Mouse (Mus musculus): ENCODE measurements around the gene Rad54l. TPM values are rescaled to one million over a fixed set of nuclear protein-coding genes. Genes with fewer than 3 reads are reported as not detected.
A peak's percentile ranks its signal among the peaks of the same experiment; 100 is the strongest.

The Rad54l gene
- total and polyA plus RNA-seq, 3 experiments: 3.4 to 56.1 (median 47.0) TPM

DNA sequence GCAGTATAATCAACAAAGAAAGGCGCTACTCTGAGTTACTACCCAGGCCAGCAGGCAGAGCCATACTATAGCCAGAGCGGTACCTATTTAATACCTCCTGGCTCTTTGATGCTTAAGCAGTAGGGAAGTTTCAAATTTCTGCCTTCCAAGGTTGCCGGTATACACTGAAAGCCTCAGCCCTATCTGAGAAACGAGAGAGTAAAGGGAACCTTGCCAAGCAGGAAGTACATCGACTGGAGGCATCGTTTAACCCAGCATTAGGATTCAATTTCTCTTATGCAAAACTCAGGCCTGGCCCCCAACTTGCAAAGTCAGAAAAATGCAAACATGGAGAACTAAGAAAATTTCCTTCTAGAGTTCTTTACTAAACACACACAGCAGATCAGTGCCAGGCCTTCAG is 53.4 kb downstream of the Rad54l start:
- no peak for TF ChIP-seq GATA1 (IDR thresholded peaks at IDR 0.05; ENCODE audit: borderline replicate concordance, low read length)
- no peak for TF ChIP-seq CTCF (IDR thresholded peaks at IDR 0.05; ENCODE audit: low read depth, low read length)
- TF ChIP-seq POLR2AphosphoS5 (IDR thresholded peaks at IDR 0.05; ENCODE audit: insufficient replicate concordance, low read depth, low read length): no peak
- TF ChIP-seq GATA2 (IDR thresholded peaks at IDR 0.05; ENCODE audit: borderline replicate concordance, low read depth, low read length): no peak
- TF ChIP-seq TAL1 (conservative IDR thresholded peaks at IDR 0.05; ENCODE audit: low read depth, low read length): no peak
- Histone ChIP-seq H3K4me3 (ENCODE audit: low read depth, low read length) (no peak overlapping the region), H3K27me3 (ENCODE audit: insufficient read depth, low read length) (no peaks in the 10 kb centered on the region), H3K4me1 (ENCODE audit: insufficient read depth, low read depth, low read length) (peaks cover 15% of the 10 kb centered on the region), H3K36me3 (replicated peaks) (peaks cover 67% of the 10 kb centered on the region), H3K9me3 (replicated peaks) (no peaks in the 10 kb centered on the region)
- DNase-seq (ENCODE audit: low spot score): no peak
- ATAC-seq (ENCODE audit: extremely low read depth, insufficient number of reproducible peaks, low FRiP score, poor library complexity, severe bottlenecking): no peak

DNA sequence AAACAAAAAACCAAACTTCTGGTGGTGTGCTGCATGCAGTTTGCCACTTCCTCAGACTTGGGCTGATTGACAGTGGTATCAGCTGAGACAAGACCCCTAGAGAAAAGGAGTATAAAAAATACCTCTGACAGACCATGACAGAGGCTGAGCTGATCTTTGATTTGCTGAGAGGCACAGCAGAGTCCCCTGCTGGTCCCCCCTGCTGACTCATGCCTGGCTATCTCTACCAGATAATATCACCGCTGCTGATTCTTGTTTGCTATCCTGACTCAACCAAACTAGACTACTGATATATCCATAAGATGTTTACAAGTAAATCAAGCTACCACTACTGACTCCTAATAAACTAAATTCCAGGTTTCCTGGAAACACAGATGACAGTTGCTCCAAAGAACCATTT is 59.6 kb downstream of the Rad54l start:
- H3K27me3 ChIP-seq (ENCODE audit: insufficient read depth, low read length): no peaks in the 10 kb centered on the region
- peaks cover 24% of the 10 kb centered on the region for H3K4me1 ChIP-seq (ENCODE audit: insufficient read depth, low read depth, low read length)
- DNase-seq (ENCODE audit: low spot score) (peak; percentile 26), ATAC-seq (ENCODE audit: extremely low read depth, insufficient number of reproducible peaks, low FRiP score, poor library complexity, severe bottlenecking) (peak; percentile 96)
- H3K9me3 ChIP-seq (replicated peaks): no peaks in the 10 kb centered on the region
- H3K36me3 ChIP-seq (replicated peaks): peaks cover 35% of the 10 kb centered on the region
- H3K4me3 ChIP-seq (ENCODE audit: low read depth, low read length): no peak overlapping the region
- TF ChIP-seq GATA1 (IDR thresholded peaks at IDR 0.05; ENCODE audit: borderline replicate concordance, low read length) (no peak), GATA2 (IDR thresholded peaks at IDR 0.05; ENCODE audit: borderline replicate concordance, low read depth, low read length) (no peak), TAL1 (conservative IDR thresholded peaks at IDR 0.05; ENCODE audit: low read depth, low read length) (no peak), POLR2AphosphoS5 (IDR thresholded peaks at IDR 0.05; ENCODE audit: insufficient replicate concordance, low read depth, low read length) (no peak), CTCF (IDR thresholded peaks at IDR 0.05; ENCODE audit: low read depth, low read length) (no peak)

GRCm38 (mm10) chr4:116059012-116059726 is 64.3 kb downstream of the Rad54l start:
- Histone ChIP-seq H3K4me1 (ENCODE audit: insufficient read depth, low read depth, low read length) (peaks cover 20% of the 10 kb centered on the region), H3K4me3 (ENCODE audit: low read depth, low read length) (no peak overlapping the region), H3K36me3 (replicated peaks) (no peaks in the 10 kb centered on the region), H3K9me3 (replicated peaks) (no peaks in the 10 kb centered on the region), H3K27me3 (ENCODE audit: insufficient read depth, low read length) (no peaks in the 10 kb centered on the region)
- no peak for ATAC-seq (ENCODE audit: extremely low read depth, insufficient number of reproducible peaks, low FRiP score, poor library complexity, severe bottlenecking)
- DNase-seq (ENCODE audit: low spot score): no peak
- TF ChIP-seq GATA2 (IDR thresholded peaks at IDR 0.05; ENCODE audit: borderline replicate concordance, low read depth, low read length) (no peak), POLR2AphosphoS5 (IDR thresholded peaks at IDR 0.05; ENCODE audit: insufficient replicate concordance, low read depth, low read length) (no peak)

DNA sequence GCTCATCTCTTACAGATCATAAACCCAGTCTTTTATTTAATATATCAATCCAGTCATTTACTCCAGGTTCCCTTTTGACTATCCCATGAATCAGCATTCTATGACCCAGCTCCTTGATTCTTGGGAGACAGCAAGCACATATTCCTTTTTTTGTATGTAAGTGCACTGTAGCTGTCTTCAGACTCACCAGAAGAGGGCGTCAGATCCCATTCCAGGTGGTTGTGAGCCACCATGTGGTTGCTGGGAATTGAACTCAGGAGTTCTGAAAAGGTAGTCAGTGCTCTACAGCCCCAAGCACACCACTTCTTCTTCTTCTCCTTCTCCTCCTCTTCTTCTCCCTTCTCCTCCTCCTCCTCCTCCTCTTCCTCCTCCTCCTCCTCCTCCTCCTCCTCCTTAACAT is 65.9 kb downstream of the Rad54l start:
- no peak for ATAC-seq (ENCODE audit: extremely low read depth, insufficient number of reproducible peaks, low FRiP score, poor library complexity, severe bottlenecking)
- Histone ChIP-seq H3K9me3 (replicated peaks) (no peaks in the 10 kb centered on the region), H3K27me3 (ENCODE audit: insufficient read depth, low read length) (no peaks in the 10 kb centered on the region), H3K4me1 (ENCODE audit: insufficient read depth, low read depth, low read length) (peaks cover 16% of the 10 kb centered on the region), H3K4me3 (ENCODE audit: low read depth, low read length) (no peak overlapping the region), H3K36me3 (replicated peaks) (no peaks in the 10 kb centered on the region)
- no peak for TF ChIP-seq CTCF (IDR thresholded peaks at IDR 0.05; ENCODE audit: low read depth, low read length)
- TF ChIP-seq GATA1 (IDR thresholded peaks at IDR 0.05; ENCODE audit: borderline replicate concordance, low read length): no peak
- no peak for TF ChIP-seq TAL1 (conservative IDR thresholded peaks at IDR 0.05; ENCODE audit: low read depth, low read length)
- no peak for TF ChIP-seq GATA2 (IDR thresholded peaks at IDR 0.05; ENCODE audit: borderline replicate concordance, low read depth, low read length)
- TF ChIP-seq POLR2AphosphoS5 (IDR thresholded peaks at IDR 0.05; ENCODE audit: insufficient replicate concordance, low read depth, low read length): no peak
- DNase-seq (ENCODE audit: low spot score): no peak

GRCm38 (mm10) chr4:116053399-116053961 is 70.0 kb downstream of the Rad54l start, which contains the start of gene Nsun4:
Gene Nsun4 (minus strand): TSS chr4:116053876.
- peak within 1 kb of the TSS; percentile 71 for H3K4me3 ChIP-seq (ENCODE audit: low read depth, low read length)
- DNase-seq (ENCODE audit: low spot score): peak; percentile 70
- ATAC-seq (ENCODE audit: extremely low read depth, insufficient number of reproducible peaks, low FRiP score, poor library complexity, severe bottlenecking): peak; percentile 87
- peaks cover 32% of the 10 kb centered on the region for H3K4me1 ChIP-seq (ENCODE audit: insufficient read depth, low read depth, low read length)
- no peaks in the 10 kb centered on the region for H3K9me3 ChIP-seq (replicated peaks)
- no peaks in the 10 kb centered on the region for H3K27me3 ChIP-seq (ENCODE audit: insufficient read depth, low read length)
- H3K36me3 ChIP-seq (replicated peaks): peaks cover 34% of the 10 kb centered on the region
- TF ChIP-seq GATA1 (IDR thresholded peaks at IDR 0.05; ENCODE audit: borderline replicate concordance, low read length): no peak
- TF ChIP-seq POLR2AphosphoS5 (IDR thresholded peaks at IDR 0.05; ENCODE audit: insufficient replicate concordance, low read depth, low read length): peak; percentile 94

GRCm38 (mm10) chr4:116052526-116053293 is 70.8 kb downstream of the Rad54l start:
- peaks cover 36% of the 10 kb centered on the region for H3K4me1 ChIP-seq (ENCODE audit: insufficient read depth, low read depth, low read length)
- no peak for ATAC-seq (ENCODE audit: extremely low read depth, insufficient number of reproducible peaks, low FRiP score, poor library complexity, severe bottlenecking)
- DNase-seq (ENCODE audit: low spot score): peak; percentile 28
- peaks cover 41% of the 10 kb centered on the region for H3K36me3 ChIP-seq (replicated peaks)
- TF ChIP-seq GATA2 (IDR thresholded peaks at IDR 0.05; ENCODE audit: borderline replicate concordance, low read depth, low read length): no peak
- TF ChIP-seq CTCF (IDR thresholded peaks at IDR 0.05; ENCODE audit: low read depth, low read length): no peak
- no peak for TF ChIP-seq GATA1 (IDR thresholded peaks at IDR 0.05; ENCODE audit: borderline replicate concordance, low read length)
- TF ChIP-seq TAL1 (conservative IDR thresholded peaks at IDR 0.05; ENCODE audit: low read depth, low read length): no peak
- no peak for TF ChIP-seq POLR2AphosphoS5 (IDR thresholded peaks at IDR 0.05; ENCODE audit: insufficient replicate concordance, low read depth, low read length)
- no peaks in the 10 kb centered on the region for H3K27me3 ChIP-seq (ENCODE audit: insufficient read depth, low read length)
- H3K4me3 ChIP-seq (ENCODE audit: low read depth, low read length): peak overlapping the region; percentile 71
- no peaks in the 10 kb centered on the region for H3K9me3 ChIP-seq (replicated peaks)

Measured in G1E (cell line).